Mouse (Mus musculus) intestine, postnatal 0 days (tissue): ENCODE measurements at regions not wholly inside any gene's neighbourhood (a gene's known extent, or its start where the extent isn't known, plus 50 kb on each side); places are given as distances from the start of the nearest gene placed in this dataset.

Experiments used
- ATAC-seq: fragments of 200-750 bp; cut with Nextera tagmentation; 2 replicates; pipeline ENCODE4 v1.8.0; 2017; ENCODE audit warnings: mild to moderate bottlenecking, moderate TSS enrichment, moderate library complexity
- H3K27ac ChIP-seq: fragments of 300-500 bp; sonication (generic); 2 replicates; pipeline ENCODE4 v1.5.1; 2014; ENCODE audit warnings: mild to moderate bottlenecking, low read depth, low read length, moderate library complexity
- H3K27me3 ChIP-seq: fragments of 300-500 bp; sonication (generic); replicated peaks from 2 replicates; pipeline ENCODE4 v1.6.1; 2014; ENCODE audit warnings: low read length, mixed read lengths; ENCODE audit not compliant: control insufficient read depth, insufficient read depth
- H3K36me3 ChIP-seq: fragments of 300-500 bp; sonication (generic); 2 replicates; pipeline ENCODE4 v1.6.1; 2014; ENCODE audit warnings: mild to moderate bottlenecking, moderate library complexity; ENCODE audit not compliant: control insufficient read depth, insufficient read depth
- H3K4me1 ChIP-seq: fragments of 300-500 bp; sonication (generic); replicated peaks from 2 replicates; pipeline ENCODE4 v1.6.1; 2014; ENCODE audit warnings: antibody characterized with exemption, low read length, mixed read lengths; ENCODE audit not compliant: control insufficient read depth, insufficient read depth
- H3K4me2 ChIP-seq: fragments of 300-500 bp; sonication (generic); replicated peaks from 2 replicates; pipeline ENCODE4 v1.6.1; 2014; ENCODE audit warnings: low read depth, mild to moderate bottlenecking, moderate library complexity
- H3K4me3 ChIP-seq: fragments of 300-500 bp; sonication (generic); 2 replicates; pipeline ENCODE4 v1.5.1; 2014; ENCODE audit warnings: low read depth, low read length
- H3K9ac ChIP-seq: fragments of 300-500 bp; sonication (generic); 2 replicates; pipeline ENCODE4 v1.6.1; 2014; ENCODE audit warnings: mild to moderate bottlenecking, low read depth, low read length
- H3K9me3 ChIP-seq: fragments of 300-500 bp; sonication (generic); 2 replicates; pipeline ENCODE4 v1.6.1; 2016; ENCODE audit warnings: mixed run types; ENCODE audit not compliant: control insufficient read depth
- CTCF ChIP-seq: sonication (generic); IDR thresholded peaks from 2 replicates; pipeline ENCODE4 v1.5.1; 2016; ENCODE audit warnings: low read depth, mild to moderate bottlenecking, control low read depth, antibody characterized with exemption, moderate library complexity
- WGBS: fragments of 180-500 bp; shearing (Covaris S2); extraction: QIAGEN DNeasy Blood & Tissue Kit; methylation state at CpG from one replicate; pipeline ENCODE4 v1.1.7; 2014; 5-methylcytosine and 5-hydroxymethylcytosine counted together

GRCm38 (mm10) chr13:16805560-16805959 is 793.9 kb downstream of the Inhba start:
- H3K36me3 ChIP-seq = no peaks in the 10 kb centered on the region
- H3K27ac ChIP-seq = no peak overlapping the region
- WGBS = 49% methylated on average over 3 of the region's 3 CpGs
- ATAC-seq = no peak
- no peaks in the 10 kb centered on the region for H3K9me3 ChIP-seq
- no peaks in the 10 kb centered on the region for H3K27me3 ChIP-seq
- H3K4me3 ChIP-seq = no peak overlapping the region
- no peak for TF ChIP-seq CTCF
- H3K4me1 ChIP-seq = no peaks in the 10 kb centered on the region
- no peak overlapping the region for H3K4me2 ChIP-seq
- no peak overlapping the region for H3K9ac ChIP-seq
